Mouse (Mus musculus): ENCODE measurements at regions not wholly inside any gene's neighbourhood (a gene's known extent, or its start where the extent isn't known, plus 50 kb on each side); places are given as distances from the start of the nearest gene placed in this dataset.
A peak's percentile ranks its signal among the peaks of the same experiment; 100 is the strongest.

GRCm38 (mm10) chr4:125275259-125275658 is 147.6 kb upstream of the Zc3h12a start:
- Histone ChIP-seq H3K27me3 (ENCODE audit: insufficient read depth, low read length) (peaks cover 84% of the 10 kb centered on the region), H3K4me1 (replicated peaks; ENCODE audit: low read depth, low read length) (peaks cover 30% of the 10 kb centered on the region), H3K36me3 (ENCODE audit: insufficient read depth, low read length) (no peaks in the 10 kb centered on the region), H3K4me3 (replicated peaks; ENCODE audit: low read length) (peak overlapping the region; percentile 27), H3K9me3 (ENCODE audit: low read length) (no peaks in the 10 kb centered on the region)
- TF ChIP-seq CTCF (conservative IDR thresholded peaks at IDR 0.05; ENCODE audit: low read length) (no peak), NANOG (IDR thresholded peaks at IDR 0.05; ENCODE audit: borderline replicate concordance, low read length) (no peak), POU5F1 (IDR thresholded peaks at IDR 0.05; ENCODE audit: borderline replicate concordance, low read length) (no peak)

GRCm38 (mm10) chr4:125270951-125271350 is 143.3 kb upstream of the Zc3h12a start:
- no peak overlapping the region for H3K4me3 ChIP-seq (replicated peaks; ENCODE audit: low read length)
- no peaks in the 10 kb centered on the region for H3K36me3 ChIP-seq (ENCODE audit: insufficient read depth, low read length)
- H3K4me1 ChIP-seq (replicated peaks; ENCODE audit: low read depth, low read length), result peaks cover 26% of the 10 kb centered on the region
- TF ChIP-seq NANOG (IDR thresholded peaks at IDR 0.05; ENCODE audit: borderline replicate concordance, low read length), result no peak
- TF ChIP-seq CTCF (conservative IDR thresholded peaks at IDR 0.05; ENCODE audit: low read length), result no peak
- TF ChIP-seq POU5F1 (IDR thresholded peaks at IDR 0.05; ENCODE audit: borderline replicate concordance, low read length), result no peak
- peaks cover 82% of the 10 kb centered on the region for H3K27me3 ChIP-seq (ENCODE audit: insufficient read depth, low read length)
- H3K9me3 ChIP-seq (ENCODE audit: low read length), result no peaks in the 10 kb centered on the region

GRCm38 (mm10) chr4:125266212-125266611 is 138.6 kb upstream of the Zc3h12a start:
- TF ChIP-seq NANOG (IDR thresholded peaks at IDR 0.05; ENCODE audit: borderline replicate concordance, low read length) (no peak), CTCF (conservative IDR thresholded peaks at IDR 0.05; ENCODE audit: low read length) (no peak), POU5F1 (IDR thresholded peaks at IDR 0.05; ENCODE audit: borderline replicate concordance, low read length) (no peak)
- H3K4me1 ChIP-seq (replicated peaks; ENCODE audit: low read depth, low read length), result peaks cover 16% of the 10 kb centered on the region

GRCm38 (mm10) chr4:125265575-125265974 is 137.9 kb upstream of the Zc3h12a start:
- Histone ChIP-seq H3K9me3 (ENCODE audit: low read length) (no peaks in the 10 kb centered on the region), H3K27me3 (ENCODE audit: insufficient read depth, low read length) (peaks cover 65% of the 10 kb centered on the region), H3K4me1 (replicated peaks; ENCODE audit: low read depth, low read length) (peaks cover 10% of the 10 kb centered on the region), H3K36me3 (ENCODE audit: insufficient read depth, low read length) (no peaks in the 10 kb centered on the region), H3K4me3 (replicated peaks; ENCODE audit: low read length) (no peak overlapping the region)
- no peak for TF ChIP-seq POU5F1 (IDR thresholded peaks at IDR 0.05; ENCODE audit: borderline replicate concordance, low read length)
- TF ChIP-seq CTCF (conservative IDR thresholded peaks at IDR 0.05; ENCODE audit: low read length), result peak; percentile 97
- TF ChIP-seq NANOG (IDR thresholded peaks at IDR 0.05; ENCODE audit: borderline replicate concordance, low read length), result no peak

More at GRCm38 (mm10) chr4:125266212-125266611, 138.6 kb upstream of the Zc3h12a start:
- Histone ChIP-seq H3K36me3 (ENCODE audit: insufficient read depth, low read length) (no peaks in the 10 kb centered on the region), H3K9me3 (ENCODE audit: low read length) (no peaks in the 10 kb centered on the region), H3K4me3 (replicated peaks; ENCODE audit: low read length) (no peak overlapping the region), H3K27me3 (ENCODE audit: insufficient read depth, low read length) (peaks cover 65% of the 10 kb centered on the region)

GRCm38 (mm10) chr4:125265065-125265464 is 137.4 kb upstream of the Zc3h12a start:
- Histone ChIP-seq H3K9me3 (ENCODE audit: low read length) (no peaks in the 10 kb centered on the region), H3K36me3 (ENCODE audit: insufficient read depth, low read length) (no peaks in the 10 kb centered on the region), H3K27me3 (ENCODE audit: insufficient read depth, low read length) (peaks cover 65% of the 10 kb centered on the region), H3K4me1 (replicated peaks; ENCODE audit: low read depth, low read length) (peaks cover 9% of the 10 kb centered on the region), H3K4me3 (replicated peaks; ENCODE audit: low read length) (no peak overlapping the region)
- TF ChIP-seq POU5F1 (IDR thresholded peaks at IDR 0.05; ENCODE audit: borderline replicate concordance, low read length) (no peak), CTCF (conservative IDR thresholded peaks at IDR 0.05; ENCODE audit: low read length) (no peak), NANOG (IDR thresholded peaks at IDR 0.05; ENCODE audit: borderline replicate concordance, low read length) (no peak)

- H3K4me3 ChIP-seq (replicated peaks; ENCODE audit: low read length), result no peak overlapping the region
- TF ChIP-seq NANOG (IDR thresholded peaks at IDR 0.05; ENCODE audit: borderline replicate concordance, low read length) (no peak), CTCF (conservative IDR thresholded peaks at IDR 0.05; ENCODE audit: low read length) (no peak), POU5F1 (IDR thresholded peaks at IDR 0.05; ENCODE audit: borderline replicate concordance, low read length) (no peak)
- H3K36me3 ChIP-seq (ENCODE audit: insufficient read depth, low read length), result no peaks in the 10 kb centered on the region
- peaks cover 9% of the 10 kb centered on the region for H3K4me1 ChIP-seq (replicated peaks; ENCODE audit: low read depth, low read length)
- H3K9me3 ChIP-seq (ENCODE audit: low read length), result no peaks in the 10 kb centered on the region
- H3K27me3 ChIP-seq (ENCODE audit: insufficient read depth, low read length), result peaks cover 49% of the 10 kb centered on the region
Measured at GRCm38 (mm10) chr4:125261547-125261946, 133.9 kb upstream of the Zc3h12a start.

- peaks cover 58% of the 10 kb centered on the region for H3K27me3 ChIP-seq (ENCODE audit: insufficient read depth, low read length)
- no peaks in the 10 kb centered on the region for H3K9me3 ChIP-seq (ENCODE audit: low read length)
- TF ChIP-seq POU5F1 (IDR thresholded peaks at IDR 0.05; ENCODE audit: borderline replicate concordance, low read length) (no peak), NANOG (IDR thresholded peaks at IDR 0.05; ENCODE audit: borderline replicate concordance, low read length) (no peak), CTCF (conservative IDR thresholded peaks at IDR 0.05; ENCODE audit: low read length) (0 out of 2 replicates have a peak, but pooled peaks have one; percentile 3)
- H3K36me3 ChIP-seq (ENCODE audit: insufficient read depth, low read length), result no peaks in the 10 kb centered on the region
- no peaks in the 10 kb centered on the region for H3K4me1 ChIP-seq (replicated peaks; ENCODE audit: low read depth, low read length)
- no peak overlapping the region for H3K4me3 ChIP-seq (replicated peaks; ENCODE audit: low read length)
Measured at GRCm38 (mm10) chr4:125259306-125259705, 131.7 kb upstream of the Zc3h12a start.

GRCm38 (mm10) chr4:125257916-125258315 is 130.3 kb upstream of the Zc3h12a start:
- Histone ChIP-seq H3K36me3 (ENCODE audit: insufficient read depth, low read length) (no peaks in the 10 kb centered on the region), H3K27me3 (ENCODE audit: insufficient read depth, low read length) (peaks cover 49% of the 10 kb centered on the region), H3K4me1 (replicated peaks; ENCODE audit: low read depth, low read length) (peaks cover 10% of the 10 kb centered on the region), H3K9me3 (ENCODE audit: low read length) (no peaks in the 10 kb centered on the region), H3K4me3 (replicated peaks; ENCODE audit: low read length) (no peak overlapping the region)
- TF ChIP-seq POU5F1 (IDR thresholded peaks at IDR 0.05; ENCODE audit: borderline replicate concordance, low read length) (no peak), CTCF (conservative IDR thresholded peaks at IDR 0.05; ENCODE audit: low read length) (0 out of 2 replicates have a peak, but pooled peaks have one; percentile 4)

GRCm38 (mm10) chr4:125253161-125253560 is 125.5 kb upstream of the Zc3h12a start:
- TF ChIP-seq NANOG (IDR thresholded peaks at IDR 0.05; ENCODE audit: borderline replicate concordance, low read length) (no peak), POU5F1 (IDR thresholded peaks at IDR 0.05; ENCODE audit: borderline replicate concordance, low read length) (no peak), CTCF (conservative IDR thresholded peaks at IDR 0.05; ENCODE audit: low read length) (no peak)
- Histone ChIP-seq H3K36me3 (ENCODE audit: insufficient read depth, low read length) (no peaks in the 10 kb centered on the region), H3K4me1 (replicated peaks; ENCODE audit: low read depth, low read length) (peaks cover 17% of the 10 kb centered on the region), H3K27me3 (ENCODE audit: insufficient read depth, low read length) (peaks cover 37% of the 10 kb centered on the region), H3K4me3 (replicated peaks; ENCODE audit: low read length) (no peak overlapping the region), H3K9me3 (ENCODE audit: low read length) (no peaks in the 10 kb centered on the region)

Measured in E14TG2a.4 (cell line).